Comparison of ENCODE assay signal across 8 mouse cellular contexts in the genomic region with DNA sequence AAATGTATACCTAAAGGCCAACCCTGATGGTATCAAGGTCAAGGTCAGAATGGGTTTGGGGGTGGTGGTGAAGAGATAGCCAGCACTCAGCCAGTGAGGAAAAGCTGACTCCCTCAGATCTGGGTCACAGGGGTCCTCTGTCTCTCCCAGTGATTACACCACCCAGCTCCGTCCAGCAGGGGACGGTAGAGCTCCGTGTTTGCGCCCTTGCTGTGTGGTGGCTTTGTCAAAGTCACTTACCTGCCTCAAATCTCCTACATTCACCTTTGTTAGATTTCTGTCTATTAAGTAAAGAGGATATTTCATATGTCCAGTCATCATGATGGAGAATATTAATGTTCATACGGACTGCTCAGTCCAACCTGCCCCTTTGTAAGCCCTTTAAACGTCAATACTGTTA. TPM values are rescaled to one million over a fixed set of nuclear protein-coding genes. Genes with fewer than 3 reads are reported as not detected.
DNase-seq lines count a peak whose midpoint lies in the region; ATAC-seq and TF ChIP-seq lines count a peak whose summit lies in the region.
"Had no signal": no experiment of that assay in that cellular context is flagged by ENCODE, and none has a peak within 500 bp of the region (broad histone marks: within the 10 kb centered on the region; RNA-seq: fewer than 3 reads in every experiment).

No protein-coding gene starts in this region.

- TF ChIP-seq RAD21 in CH12.LX (IDR thresholded peaks at IDR 0.05; ENCODE audit: low read depth, low read length): peak; percentile 83

- H3K27ac ChIP-seq in hindbrain, embryonic 14.5 days: no peak overlapping the region
- H3K27ac ChIP-seq in hindbrain, embryonic 16.5 days (ENCODE audit: low read depth, low read length): no peak overlapping the region
- no peak overlapping the region for H3K27ac ChIP-seq in CH12.LX (ENCODE audit: insufficient read depth, low read depth)
- H3K27ac ChIP-seq: macrophage had no signal

- no peaks in the 10 kb centered on the region for H3K79me2 ChIP-seq in CH12.LX (replicated peaks; ENCODE audit: control insufficient read depth, extremely low read depth, insufficient read depth, poor library complexity, severe bottlenecking)

- no peak overlapping the region for H3K4me3 ChIP-seq in hindbrain, embryonic 14.5 days (replicated peaks; ENCODE audit: low read length)
- H3K4me3 ChIP-seq in hindbrain, embryonic 16.5 days (ENCODE audit: low read length): no peak overlapping the region
- H3K4me3 ChIP-seq in CH12.LX (replicated peaks in 1 of 3; ENCODE audit: low read depth in 2 of 3, low read length in 2 of 3, poor library complexity in 1 of 3): no peak overlapping the region

- no peaks in the 10 kb centered on the region for H3K36me3 ChIP-seq in hindbrain, embryonic 14.5 days (replicated peaks; ENCODE audit: control insufficient read depth, insufficient read depth)
- H3K36me3 ChIP-seq in hindbrain, embryonic 16.5 days (ENCODE audit: control insufficient read depth, insufficient read depth, low read length): no peaks in the 10 kb centered on the region
- no peaks in the 10 kb centered on the region for H3K36me3 ChIP-seq in CH12.LX (replicated peaks in 1 of 2; ENCODE audit: control insufficient read depth in 1 of 2, insufficient read depth in 1 of 2, low read length in 1 of 2)

- no peaks in the 10 kb centered on the region for H3K9me3 ChIP-seq in hindbrain, embryonic 14.5 days (ENCODE audit: control insufficient read depth, low read length)
- H3K9me3 ChIP-seq in hindbrain, embryonic 16.5 days (ENCODE audit: control insufficient read depth, low read length): no peaks in the 10 kb centered on the region
- no peaks in the 10 kb centered on the region for H3K9me3 ChIP-seq in CH12.LX (replicated peaks; ENCODE audit: low read length)

- no peaks in the 10 kb centered on the region for H3K4me1 ChIP-seq in hindbrain, embryonic 14.5 days (replicated peaks; ENCODE audit: control insufficient read depth, insufficient read depth, low read length)
- H3K4me1 ChIP-seq in hindbrain, embryonic 16.5 days (ENCODE audit: control insufficient read depth, insufficient read depth, low read depth, low read length): no peaks in the 10 kb centered on the region
- H3K4me1 ChIP-seq in CH12.LX (ENCODE audit: control insufficient read depth in 1 of 2, insufficient read depth in 2 of 2): no peaks in the 10 kb centered on the region

- TF ChIP-seq CTCF in CH12.LX (conservative IDR thresholded peaks at IDR 0.05 in 1 of 2, IDR thresholded peaks at IDR 0.05 in 1 of 2; ENCODE audit: low read depth in 2 of 2, low read length in 2 of 2): peak; percentile 82 to 98

- dilution Hi-C loops in CH12.LX (cut with MboI; ENCODE audit: extremely low pct_ligation_motif_present, extremely low pct_unique_long_range_greater_than_20kb, low sequenced_read_pairs): no loop called here

- ATAC-seq in hindbrain, embryonic 14.5 days (ENCODE audit: low FRiP score): no peak
- ATAC-seq in hindbrain, embryonic 16.5 days: no peak

- H3K4me2 ChIP-seq in hindbrain, embryonic 14.5 days (replicated peaks): no peak overlapping the region
- H3K4me2 ChIP-seq in hindbrain, embryonic 16.5 days (ENCODE audit: low read length): no peak overlapping the region
- H3K4me2 ChIP-seq in CH12.LX (ENCODE audit: insufficient read depth, low read depth, poor library complexity, severe bottlenecking): no peak overlapping the region

- TF ChIP-seq POLR2A in CH12.LX (IDR thresholded peaks at IDR 0.05; ENCODE audit: low read depth, low read length): no peak

- 27% methylated on average over 6 of the region's 6 CpGs for WGBS in hindbrain, embryonic 14.5 days
- 27% methylated on average over 6 of the region's 6 CpGs for WGBS in hindbrain, embryonic 16.5 days

- H3K9ac ChIP-seq in hindbrain, embryonic 14.5 days: no peak overlapping the region
- no peak overlapping the region for H3K9ac ChIP-seq in hindbrain, embryonic 16.5 days (ENCODE audit: low read depth, low read length)
- no peak overlapping the region for H3K9ac ChIP-seq in CH12.LX (ENCODE audit: insufficient read depth, low read depth)

- H3K27me3 ChIP-seq in hindbrain, embryonic 14.5 days (ENCODE audit: control insufficient read depth, insufficient read depth, low read length): no peaks in the 10 kb centered on the region
- H3K27me3 ChIP-seq in hindbrain, embryonic 16.5 days (replicated peaks; ENCODE audit: control insufficient read depth, insufficient read depth, low read length): no peaks in the 10 kb centered on the region
- H3K27me3 ChIP-seq in CH12.LX (replicated peaks): peaks cover 34% of the 10 kb centered on the region

- in situ Hi-C loops in CH12.LX (cut with MboI; ENCODE audit: low pct_ligation_motif_present, low pct_unique_long_range_greater_than_20kb, low sequenced_read_pairs): loop anchor here (10.0 kb wide), 1 partner anchor 815 kb away; no protein-coding TSS in a partner anchor

- DNase-seq in hindbrain, embryonic 14.5 days (ENCODE audit: low spot score): peak; percentile 52
- DNase-seq in 416B (ENCODE audit: low read depth) (peak; percentile 22), CH12.LX (ENCODE audit: extremely low read depth) (peak; percentile 30)
- peak; percentile 75 for DNase-seq in embryo, embryonic 10 days (ENCODE audit: low spot score)
- DNase-seq in kidney, postnatal 25 days: peak; percentile 38 to 57
- peak; percentile 76 for DNase-seq in retina, embryonic 14.5 days (ENCODE audit: low spot score)

- no peak for TF ChIP-seq EP300 in CH12.LX (IDR thresholded peaks at IDR 0.05; ENCODE audit: low read length)

TF ChIP-seq in CH12.LX, 34 proteins besides CTCF, POLR2A, EP300 and RAD21:
- TF ChIP-seq ZC3H11A (IDR thresholded peaks at IDR 0.05; ENCODE audit: low read depth, low read length) (peak; percentile 30; the same call in 1 of the 2 replicates), SMC3 (IDR thresholded peaks at IDR 0.05; ENCODE audit: low read depth, low read length) (peak; percentile 72), TBP (conservative IDR thresholded peaks at IDR 0.05; ENCODE audit: low read depth, low read length) (no peak)

RNA-seq across cellular contexts. Expression of gene Adamts17, which starts 19.5 kb away (rescaled TPM):
- polyA plus RNA-seq in hindbrain, embryonic 14.5 days (2014; fragmentation: Nextera tagmentation; extraction: Ambion mirVana): 3.8 and 5.0 TPM in 2 replicates
- 3.3 and 3.8 TPM in 2 replicates for polyA plus RNA-seq in hindbrain, embryonic 16.5 days (2015; fragmentation: Nextera tagmentation; extraction: Ambion mirVana)
- total RNA-seq in CH12.LX (2012; rRNA removed): not detected in 2 replicates
- not detected in 2 replicates for total RNA-seq in CH12.LX (2014; rRNA removed)
- not detected in 2 replicates for polyA plus RNA-seq in CH12.LX (2012; ENCODE audit: insufficient read length, low read depth)
- polyA plus RNA-seq: macrophage had no signal

Comparison
In these comparisons a context has a peak if more than half of its experiments do, and no peak if none do; other contexts are left out.
1. DNase-seq: peak in every context shown above with its lines; median percentile 76 in retina, embryonic 14.5 days; 75 in embryo, embryonic 10 days; 52 in hindbrain, embryonic 14.5 days; 48 in kidney, postnatal 25 days; 30 in CH12.LX; 22 in 416B.